Mouse (Mus musculus): ENCODE measurements around the gene Zfp609. TPM values are rescaled to one million over a fixed set of nuclear protein-coding genes. Genes with fewer than 3 reads are reported as not detected.

Zfp609 gene
- polyA plus RNA-seq, 1 experiment from 2014 or later = 7.8 TPM

DNA sequence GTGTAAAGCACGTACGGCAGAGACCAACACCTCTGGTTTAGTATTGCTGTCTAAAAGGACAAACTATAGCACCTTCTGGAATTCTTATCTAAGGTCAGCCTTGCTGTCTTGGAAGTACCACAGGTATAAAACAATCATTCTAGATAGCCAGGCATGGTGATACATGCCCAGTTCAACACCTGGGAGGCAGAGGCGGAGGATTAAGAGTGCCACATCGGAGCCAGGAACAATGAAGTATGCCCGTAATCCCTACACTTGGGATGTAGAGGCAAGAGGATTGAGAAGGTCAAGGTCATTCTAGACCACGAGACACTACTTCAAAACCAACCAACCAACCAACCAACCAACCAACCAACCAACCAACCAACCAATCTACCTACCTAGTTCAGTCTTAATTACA, 98.8 kb downstream of the Zfp609 start:
- WGBS = 96% methylated on average over 6 of the region's 6 CpGs
- no peaks in the 10 kb centered on the region for H3K27me3 ChIP-seq (replicated peaks; ENCODE audit: control insufficient read depth, insufficient read depth, low read length)
- H3K36me3 ChIP-seq (ENCODE audit: control insufficient read depth, insufficient read depth, low read length) = peaks cover 22% of the 10 kb centered on the region
- ATAC-seq (replicated peaks; ENCODE audit: low FRiP score, low TSS enrichment, low read depth) (no peak), DNase-seq (ENCODE audit: low spot score) (no peak)
- H3K4me2 ChIP-seq (ENCODE audit: low read length) = no peak overlapping the region
- H3K9me3 ChIP-seq (ENCODE audit: control insufficient read depth, low read length) = no peaks in the 10 kb centered on the region
- no peak overlapping the region for H3K9ac ChIP-seq (ENCODE audit: low read length)
- H3K27ac ChIP-seq (ENCODE audit: low read depth) = no peak overlapping the region
- no peaks in the 10 kb centered on the region for H3K4me1 ChIP-seq (replicated peaks; ENCODE audit: control insufficient read depth, insufficient read depth, low read length)
- no peak overlapping the region for H3K4me3 ChIP-seq (ENCODE audit: low read depth, low read length)

DNA sequence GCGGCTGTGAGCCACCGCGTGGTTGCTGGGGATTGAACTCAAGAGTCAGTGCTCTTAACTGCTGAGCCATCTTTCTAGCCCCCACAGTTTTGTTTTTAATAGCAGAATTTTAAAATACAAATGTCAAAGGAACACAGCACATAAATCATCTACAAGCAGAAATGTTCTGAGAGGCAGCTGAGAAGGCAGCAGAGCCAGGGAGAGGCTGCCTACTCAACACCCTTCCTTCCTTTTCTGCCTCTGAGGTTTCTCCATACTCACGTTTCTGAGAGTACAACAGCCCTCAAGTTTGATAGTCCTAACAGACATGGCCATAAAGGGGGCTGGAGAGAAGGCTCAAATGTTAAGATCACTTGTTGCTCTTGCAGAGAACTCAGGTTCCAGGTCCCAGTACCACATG, 99.9 kb downstream of the Zfp609 start:
- Histone ChIP-seq H3K4me1 (replicated peaks; ENCODE audit: control insufficient read depth, insufficient read depth, low read length) (no peaks in the 10 kb centered on the region), H3K9ac (ENCODE audit: low read length) (no peak overlapping the region), H3K4me2 (ENCODE audit: low read length) (no peak overlapping the region), H3K27me3 (replicated peaks; ENCODE audit: control insufficient read depth, insufficient read depth, low read length) (no peaks in the 10 kb centered on the region), H3K36me3 (ENCODE audit: control insufficient read depth, insufficient read depth, low read length) (peaks cover 22% of the 10 kb centered on the region), H3K4me3 (ENCODE audit: low read depth, low read length) (no peak overlapping the region), H3K9me3 (ENCODE audit: control insufficient read depth, low read length) (no peaks in the 10 kb centered on the region), H3K27ac (ENCODE audit: low read depth) (no peak overlapping the region)
- 93% methylated on average over 4 of the region's 4 CpGs for WGBS
- DNase-seq (ENCODE audit: low spot score) (no peak), ATAC-seq (replicated peaks; ENCODE audit: low FRiP score, low TSS enrichment, low read depth) (no peak)

DNA sequence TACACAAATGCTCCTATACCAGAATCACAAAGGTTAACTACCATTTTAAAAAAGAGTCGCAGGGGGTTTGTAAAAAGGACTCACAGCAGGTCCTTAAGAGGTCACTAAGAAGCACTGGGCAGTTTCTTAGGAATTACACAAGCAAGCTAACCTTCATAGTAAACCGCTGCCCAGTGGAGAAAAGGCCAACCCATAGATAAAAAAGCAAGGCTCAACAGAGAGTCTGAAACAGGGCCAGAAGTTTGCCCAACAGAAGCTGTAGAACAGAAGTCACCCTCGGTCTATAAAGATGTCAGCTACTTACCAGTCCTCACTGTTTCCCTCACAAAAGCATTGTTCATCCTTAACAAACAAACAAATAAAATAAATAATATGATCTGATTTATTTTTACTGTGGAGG, 100.9 kb downstream of the Zfp609 start:
- Histone ChIP-seq H3K36me3 (ENCODE audit: control insufficient read depth, insufficient read depth, low read length) (peaks cover 22% of the 10 kb centered on the region), H3K27me3 (replicated peaks; ENCODE audit: control insufficient read depth, insufficient read depth, low read length) (no peaks in the 10 kb centered on the region), H3K4me2 (ENCODE audit: low read length) (no peak overlapping the region), H3K27ac (ENCODE audit: low read depth) (no peak overlapping the region), H3K9ac (ENCODE audit: low read length) (no peak overlapping the region), H3K9me3 (ENCODE audit: control insufficient read depth, low read length) (no peaks in the 10 kb centered on the region), H3K4me1 (replicated peaks; ENCODE audit: control insufficient read depth, insufficient read depth, low read length) (peaks cover 4% of the 10 kb centered on the region; the same call in 1 of the 2 replicates), H3K4me3 (ENCODE audit: low read depth, low read length) (no peak overlapping the region)
- ATAC-seq (replicated peaks; ENCODE audit: low FRiP score, low TSS enrichment, low read depth) (no peak), DNase-seq (ENCODE audit: low spot score) (no peak)
- WGBS = 83% methylated on average over 3 of the region's 3 CpGs

DNA sequence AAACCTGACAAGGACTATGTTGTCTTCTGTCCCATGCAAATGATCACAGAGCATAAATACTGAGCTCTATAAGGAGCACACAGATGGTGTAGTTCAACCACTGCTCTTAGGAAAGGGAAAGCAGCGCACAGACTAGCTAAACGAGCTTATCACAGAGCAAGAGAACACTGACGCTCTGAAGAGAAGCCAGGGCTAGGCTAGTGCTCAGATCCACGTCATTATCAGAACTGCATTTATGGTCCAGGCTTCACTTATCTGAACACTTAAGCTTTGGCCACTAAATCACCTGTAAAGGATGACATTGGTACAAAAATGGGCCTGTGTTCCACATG, 102.1 kb downstream of the Zfp609 start:
- no peak overlapping the region for H3K27ac ChIP-seq (ENCODE audit: low read depth)
- H3K27me3 ChIP-seq (replicated peaks; ENCODE audit: control insufficient read depth, insufficient read depth, low read length) = no peaks in the 10 kb centered on the region
- H3K36me3 ChIP-seq (ENCODE audit: control insufficient read depth, insufficient read depth, low read length) = peaks cover 15% of the 10 kb centered on the region
- H3K4me3 ChIP-seq (ENCODE audit: low read depth, low read length) = no peak overlapping the region
- no peak overlapping the region for H3K9ac ChIP-seq (ENCODE audit: low read length)
- peaks cover 6% of the 10 kb centered on the region; the same call in 1 of the 2 replicates for H3K4me1 ChIP-seq (replicated peaks; ENCODE audit: control insufficient read depth, insufficient read depth, low read length)
- no peak for DNase-seq (ENCODE audit: low spot score)
- H3K9me3 ChIP-seq (ENCODE audit: control insufficient read depth, low read length) = no peaks in the 10 kb centered on the region
- no peak overlapping the region for H3K4me2 ChIP-seq (ENCODE audit: low read length)
- no peak for ATAC-seq (replicated peaks; ENCODE audit: low FRiP score, low TSS enrichment, low read depth)
- WGBS = 61% methylated on average over 4 of the region's 4 CpGs

DNA sequence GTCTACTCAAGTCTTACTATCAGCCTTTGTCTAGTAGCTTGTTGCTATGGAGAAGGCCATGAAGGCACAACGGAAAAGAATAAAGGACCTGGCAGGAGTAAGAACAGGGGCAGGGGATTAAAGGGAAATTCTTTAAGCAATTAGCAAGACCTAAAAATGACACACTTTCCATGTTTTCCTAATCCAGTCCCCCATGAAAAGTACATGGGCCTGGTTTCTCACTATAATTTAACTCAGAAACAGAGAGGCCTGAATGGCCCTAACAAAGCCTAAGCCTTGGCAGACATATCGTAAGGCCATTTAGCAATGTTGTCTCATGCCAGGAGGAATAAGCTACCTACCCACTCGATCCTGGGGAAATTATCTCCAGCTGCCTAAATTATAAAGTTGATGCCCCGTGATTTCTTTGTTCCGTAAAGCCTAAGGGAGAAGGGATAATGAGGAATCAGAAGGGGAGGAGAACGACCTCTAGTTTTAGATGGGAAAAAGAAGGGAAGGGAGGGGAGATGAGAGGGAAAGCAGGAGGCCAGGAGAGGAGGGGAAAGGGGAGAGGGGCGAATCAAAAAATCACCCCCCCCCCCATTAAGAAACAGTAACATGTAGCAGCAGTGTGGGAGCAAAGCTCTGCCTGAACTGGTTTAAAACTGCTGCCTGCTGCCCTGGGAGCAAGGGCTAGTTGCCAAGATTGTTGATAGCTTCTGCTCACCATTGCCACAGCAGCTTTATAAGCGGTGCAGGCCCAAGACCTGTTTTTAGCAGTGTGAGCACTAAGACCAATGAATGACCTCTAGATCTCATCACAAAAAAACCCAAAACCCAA, 102.7 kb downstream of the Zfp609 start:
- Histone ChIP-seq H3K36me3 (ENCODE audit: control insufficient read depth, insufficient read depth, low read length) (peaks cover 12% of the 10 kb centered on the region; the same call in 1 of the 2 replicates), H3K27ac (ENCODE audit: low read depth) (no peak overlapping the region)

DNA sequence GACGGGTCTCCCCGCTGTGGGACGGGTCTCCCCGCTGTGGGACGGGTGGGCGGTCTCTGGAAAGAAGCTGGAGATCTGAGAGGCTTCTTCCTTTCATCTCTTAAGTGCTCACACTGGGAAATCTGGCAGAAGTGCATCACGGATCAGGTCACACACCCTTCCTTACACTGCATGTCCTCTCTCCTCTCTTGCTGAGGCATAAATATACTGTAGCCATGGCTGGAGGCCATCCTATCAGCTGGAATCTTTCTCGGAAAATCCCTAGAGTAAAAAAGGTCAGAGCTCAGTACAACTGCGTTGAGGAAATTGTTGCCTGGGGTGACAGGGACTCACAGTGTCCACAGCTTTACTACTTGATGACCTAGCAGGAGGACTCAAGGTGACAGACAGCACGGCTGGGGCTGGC, 106.2 kb downstream of the Zfp609 start:
- DNase-seq (ENCODE audit: low spot score) (no peak), ATAC-seq (replicated peaks; ENCODE audit: low FRiP score, low TSS enrichment, low read depth) (no peak)
- WGBS = 49% methylated on average over 10 of the region's 10 CpGs

More for the DNA sequence above, 102.7 kb downstream of the Zfp609 start:
- H3K9ac ChIP-seq (ENCODE audit: low read length) = no peak overlapping the region
- no peak for DNase-seq (ENCODE audit: low spot score)
- ATAC-seq (replicated peaks; ENCODE audit: low FRiP score, low TSS enrichment, low read depth) = no peak
- H3K4me3 ChIP-seq (ENCODE audit: low read depth, low read length) = no peak overlapping the region
- 76% methylated on average over 8 of the region's 8 CpGs for WGBS
- H3K4me2 ChIP-seq (ENCODE audit: low read length) = no peak overlapping the region
- no peaks in the 10 kb centered on the region for H3K9me3 ChIP-seq (ENCODE audit: control insufficient read depth, low read length)
- peaks cover 6% of the 10 kb centered on the region; the same call in 1 of the 2 replicates for H3K4me1 ChIP-seq (replicated peaks; ENCODE audit: control insufficient read depth, insufficient read depth, low read length)
- H3K27me3 ChIP-seq (replicated peaks; ENCODE audit: control insufficient read depth, insufficient read depth, low read length) = no peaks in the 10 kb centered on the region

DNA sequence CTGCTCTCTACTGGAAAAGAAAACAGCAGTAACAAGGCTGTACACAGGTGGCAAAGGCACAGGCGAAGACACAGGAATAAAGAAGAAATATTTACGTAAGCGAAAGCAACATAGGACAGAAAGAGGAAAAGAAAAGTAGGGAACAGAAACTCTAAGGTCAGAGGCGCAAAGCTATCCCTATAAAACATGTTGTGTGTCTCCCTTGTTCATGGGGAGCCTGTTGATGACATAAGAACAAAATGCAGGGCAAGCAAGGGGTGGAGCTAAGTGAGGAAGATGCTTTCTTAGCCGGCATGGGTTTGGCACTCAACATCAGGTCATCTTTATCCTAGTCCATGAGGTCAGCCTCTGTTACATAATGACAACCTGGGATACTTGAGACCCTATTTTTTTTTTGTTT, 109.2 kb downstream of the Zfp609 start:
- 82% methylated on average over 5 of the region's 5 CpGs for WGBS
- DNase-seq (ENCODE audit: low spot score) = no peak
- no peaks in the 10 kb centered on the region for H3K27me3 ChIP-seq (replicated peaks; ENCODE audit: control insufficient read depth, insufficient read depth, low read length)

More for the DNA sequence above, 106.2 kb downstream of the Zfp609 start:
- Histone ChIP-seq H3K27me3 (replicated peaks; ENCODE audit: control insufficient read depth, insufficient read depth, low read length) (no peaks in the 10 kb centered on the region), H3K9me3 (ENCODE audit: control insufficient read depth, low read length) (no peaks in the 10 kb centered on the region), H3K4me3 (ENCODE audit: low read depth, low read length) (no peak overlapping the region), H3K4me1 (replicated peaks; ENCODE audit: control insufficient read depth, insufficient read depth, low read length) (peaks cover 6% of the 10 kb centered on the region; the same call in 1 of the 2 replicates), H3K9ac (ENCODE audit: low read length) (no peak overlapping the region), H3K36me3 (ENCODE audit: control insufficient read depth, insufficient read depth, low read length) (no peaks in the 10 kb centered on the region), H3K4me2 (ENCODE audit: low read length) (no peak overlapping the region), H3K27ac (ENCODE audit: low read depth) (no peak overlapping the region)

DNA sequence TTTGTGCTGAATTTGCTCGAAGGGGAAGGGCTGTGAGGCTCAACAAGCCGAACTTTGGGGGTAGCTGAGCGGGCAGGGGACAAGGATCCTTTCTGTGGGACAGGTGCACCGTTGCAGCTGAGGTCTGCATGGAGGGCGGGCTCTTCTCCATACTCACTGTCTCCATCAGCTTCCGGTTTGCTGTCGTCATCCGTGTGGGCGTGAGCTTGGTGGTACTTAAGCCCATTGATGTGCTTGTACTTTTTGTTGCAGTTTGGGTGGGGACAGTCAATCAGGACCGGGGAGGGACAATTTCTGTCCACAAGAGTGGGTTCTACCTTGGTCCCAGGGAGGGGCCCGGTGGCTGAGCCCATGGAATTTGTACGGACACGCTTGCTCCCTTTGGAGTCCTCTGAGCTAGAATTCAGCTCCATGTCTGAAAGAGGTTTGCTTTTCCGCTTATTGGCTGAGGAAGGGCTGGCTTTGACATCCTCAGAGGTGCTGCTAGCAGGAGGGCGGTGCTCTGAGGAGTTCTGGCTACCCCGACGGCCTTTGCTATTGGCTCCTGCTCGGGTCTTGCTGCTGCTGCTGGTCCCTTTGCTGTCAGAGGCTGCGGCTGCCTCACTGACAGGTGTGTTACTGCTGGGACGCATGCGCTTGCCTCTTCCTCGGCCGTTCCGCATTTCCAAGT, 123.3 kb downstream of the Zfp609 start:
- no peaks in the 10 kb centered on the region for H3K9me3 ChIP-seq (ENCODE audit: control insufficient read depth, low read length)
- DNase-seq (ENCODE audit: low spot score) (no peak), ATAC-seq (replicated peaks; ENCODE audit: low FRiP score, low TSS enrichment, low read depth) (no peak)
- H3K27ac ChIP-seq (ENCODE audit: low read depth) = no peak overlapping the region
- H3K36me3 ChIP-seq (ENCODE audit: control insufficient read depth, insufficient read depth, low read length) = peaks cover 55% of the 10 kb centered on the region
- no peak overlapping the region for H3K9ac ChIP-seq (ENCODE audit: low read length)
- H3K4me2 ChIP-seq (ENCODE audit: low read length) = no peak overlapping the region
- WGBS = 89% methylated on average over 24 of the region's 24 CpGs
- no peaks in the 10 kb centered on the region for H3K4me1 ChIP-seq (replicated peaks; ENCODE audit: control insufficient read depth, insufficient read depth, low read length)
- no peak overlapping the region for H3K4me3 ChIP-seq (ENCODE audit: low read depth, low read length)
- no peaks in the 10 kb centered on the region for H3K27me3 ChIP-seq (replicated peaks; ENCODE audit: control insufficient read depth, insufficient read depth, low read length)

More for the DNA sequence above, 109.2 kb downstream of the Zfp609 start:
- peaks cover 6% of the 10 kb centered on the region; the same call in 1 of the 2 replicates for H3K4me1 ChIP-seq (replicated peaks; ENCODE audit: control insufficient read depth, insufficient read depth, low read length)
- no peak overlapping the region for H3K9ac ChIP-seq (ENCODE audit: low read length)
- no peak for ATAC-seq (replicated peaks; ENCODE audit: low FRiP score, low TSS enrichment, low read depth)
- H3K36me3 ChIP-seq (ENCODE audit: control insufficient read depth, insufficient read depth, low read length) = no peaks in the 10 kb centered on the region
- H3K9me3 ChIP-seq (ENCODE audit: control insufficient read depth, low read length) = no peaks in the 10 kb centered on the region
- H3K4me2 ChIP-seq (ENCODE audit: low read length) = no peak overlapping the region
- H3K27ac ChIP-seq (ENCODE audit: low read depth) = no peak overlapping the region
- H3K4me3 ChIP-seq (ENCODE audit: low read depth, low read length) = no peak overlapping the region
